Mouse (Mus musculus): Measurements from ENCODE around the gene Cbfb. TPM values are rescaled to one million over a fixed set of nuclear protein-coding genes. Genes with fewer than 3 reads are reported as not detected.

Cbfb gene
- polyA plus RNA-seq, 2 experiments, result 75.2 to 101 TPM

DNA sequence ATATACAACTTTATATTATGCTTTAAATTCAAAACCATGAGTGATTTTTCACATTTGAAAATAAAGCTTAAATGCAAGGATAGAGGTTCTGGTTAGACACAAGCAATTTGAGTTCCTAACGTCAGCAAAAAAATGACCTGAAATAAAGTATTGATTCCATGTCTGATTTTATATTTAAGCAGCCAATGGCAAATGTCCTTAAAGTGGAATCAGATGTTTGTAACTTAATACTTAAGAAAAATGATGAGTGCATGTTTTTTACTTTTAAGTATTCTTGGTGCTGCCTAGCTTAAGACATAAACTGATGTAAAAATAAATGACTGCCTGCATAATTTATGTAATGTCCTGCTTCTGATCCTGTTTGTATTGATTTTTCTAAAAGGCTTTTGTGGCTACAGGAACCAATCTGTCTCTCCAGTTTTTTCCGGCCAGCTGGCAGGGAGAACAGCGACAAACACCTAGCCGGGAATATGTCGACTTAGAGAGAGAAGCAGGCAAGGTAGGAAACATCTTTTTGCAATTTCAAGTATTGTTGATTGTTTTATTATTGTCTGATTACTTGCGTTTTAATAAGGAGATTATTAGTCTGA, 7.8 kb downstream of the Cbfb start:
- H3K9ac ChIP-seq (ENCODE audit: low read depth, low read length, severe bottlenecking), result no peak overlapping the region
- TF ChIP-seq POLR2A (IDR thresholded peaks at IDR 0.05; ENCODE audit: borderline replicate concordance, extremely low read depth, insufficient read depth, insufficient read length), result no peak
- H3K27ac ChIP-seq (replicated peaks; ENCODE audit: low read depth, low read length), result no peak overlapping the region
- H3K4me3 ChIP-seq (replicated peaks; ENCODE audit: low read length), result no peak overlapping the region
- H3K36me3 ChIP-seq (ENCODE audit: control insufficient read depth, insufficient read depth, low read length), result peaks cover 47% of the 10 kb centered on the region
- DNase-seq (ENCODE audit: low spot score) (no peak), ATAC-seq (ENCODE audit: low FRiP score, low read depth) (no peak)
- no peaks in the 10 kb centered on the region for H3K27me3 ChIP-seq (ENCODE audit: control insufficient read depth, insufficient read depth, low read length)
- WGBS, result 64% methylated on average over 6 of the region's 6 CpGs
- no peak overlapping the region for H3K4me2 ChIP-seq (replicated peaks; ENCODE audit: low read depth, low read length, severe bottlenecking)
- H3K9me3 ChIP-seq (ENCODE audit: control insufficient read depth, low read length), result no peaks in the 10 kb centered on the region
- H3K4me1 ChIP-seq (ENCODE audit: control insufficient read depth, insufficient read depth, low read length), result no peaks in the 10 kb centered on the region

DNA sequence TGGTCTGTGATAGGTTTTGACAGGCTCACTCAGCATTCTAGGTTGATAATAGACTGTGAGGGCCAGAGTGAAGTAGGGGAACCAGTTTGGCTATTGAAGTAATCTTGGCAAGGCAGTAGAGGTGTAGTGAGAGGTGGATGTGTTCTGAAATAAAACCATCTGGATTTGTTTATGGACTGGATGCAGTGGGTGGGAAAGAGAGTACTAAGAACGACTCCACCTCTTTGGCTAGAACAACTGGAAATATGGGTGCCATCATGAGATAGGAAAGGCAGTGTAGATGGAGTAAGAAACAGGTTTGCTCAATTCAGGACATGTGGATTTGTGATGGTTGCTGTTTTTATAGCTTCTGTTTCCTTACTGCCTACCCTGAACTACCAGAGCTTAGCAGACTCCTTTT, 11.7 kb downstream of the Cbfb start:
- Histone ChIP-seq H3K27ac (replicated peaks; ENCODE audit: low read depth, low read length) (no peak overlapping the region), H3K27me3 (ENCODE audit: control insufficient read depth, insufficient read depth, low read length) (no peaks in the 10 kb centered on the region), H3K9ac (ENCODE audit: low read depth, low read length, severe bottlenecking) (no peak overlapping the region), H3K9me3 (ENCODE audit: control insufficient read depth, low read length) (no peaks in the 10 kb centered on the region), H3K4me3 (replicated peaks; ENCODE audit: low read length) (no peak overlapping the region), H3K4me2 (replicated peaks; ENCODE audit: low read depth, low read length, severe bottlenecking) (no peak overlapping the region), H3K4me1 (ENCODE audit: control insufficient read depth, insufficient read depth, low read length) (peaks cover 4% of the 10 kb centered on the region; the same call in 1 of the 2 replicates), H3K36me3 (ENCODE audit: control insufficient read depth, insufficient read depth, low read length) (peaks cover 43% of the 10 kb centered on the region)
- DNase-seq (ENCODE audit: low spot score), result no peak
- ATAC-seq (ENCODE audit: low FRiP score, low read depth), result no peak
- WGBS, result 33% methylated on average over 1 of the region's 1 CpGs
- no peak for TF ChIP-seq POLR2A (IDR thresholded peaks at IDR 0.05; ENCODE audit: borderline replicate concordance, extremely low read depth, insufficient read depth, insufficient read length)

DNA sequence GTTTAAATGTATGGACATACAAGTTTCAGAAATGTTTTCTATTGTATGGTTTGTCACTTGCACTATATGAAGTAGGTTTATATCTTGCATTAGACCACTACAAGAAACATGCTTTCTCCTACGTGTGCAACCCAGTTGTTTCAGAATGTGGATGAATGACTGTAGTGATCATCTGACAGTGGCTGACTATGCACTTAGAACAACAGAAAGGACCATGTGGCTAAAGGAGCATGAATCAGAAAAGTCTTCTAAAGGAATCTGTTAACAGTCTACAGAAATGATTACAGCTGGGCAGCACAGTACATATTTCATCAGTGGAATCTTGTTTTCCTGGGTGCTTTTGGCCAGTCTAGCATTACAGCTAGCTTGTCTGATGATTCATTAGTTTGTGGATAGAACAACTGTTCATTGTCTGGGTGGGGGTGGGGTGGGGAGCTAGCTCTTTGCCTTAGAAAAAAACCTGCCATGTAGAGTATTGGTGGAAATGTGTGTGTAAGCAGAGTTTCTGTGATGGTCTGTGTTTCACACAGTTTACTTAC, 16.1 kb downstream of the Cbfb start:
- DNase-seq (ENCODE audit: low spot score) (no peak), ATAC-seq (ENCODE audit: low FRiP score, low read depth) (no peak)
- Histone ChIP-seq H3K9me3 (ENCODE audit: control insufficient read depth, low read length) (no peaks in the 10 kb centered on the region), H3K27ac (replicated peaks; ENCODE audit: low read depth, low read length) (no peak overlapping the region), H3K36me3 (ENCODE audit: control insufficient read depth, insufficient read depth, low read length) (peaks cover 23% of the 10 kb centered on the region; the same call in 1 of the 2 replicates), H3K9ac (ENCODE audit: low read depth, low read length, severe bottlenecking) (no peak overlapping the region), H3K4me2 (replicated peaks; ENCODE audit: low read depth, low read length, severe bottlenecking) (no peak overlapping the region), H3K27me3 (ENCODE audit: control insufficient read depth, insufficient read depth, low read length) (no peaks in the 10 kb centered on the region), H3K4me3 (replicated peaks; ENCODE audit: low read length) (no peak overlapping the region), H3K4me1 (ENCODE audit: control insufficient read depth, insufficient read depth, low read length) (peaks cover 4% of the 10 kb centered on the region; the same call in 1 of the 2 replicates)
- no peak for TF ChIP-seq POLR2A (IDR thresholded peaks at IDR 0.05; ENCODE audit: borderline replicate concordance, extremely low read depth, insufficient read depth, insufficient read length)
- 74% methylated on average over 1 of the region's 1 CpGs for WGBS

DNA sequence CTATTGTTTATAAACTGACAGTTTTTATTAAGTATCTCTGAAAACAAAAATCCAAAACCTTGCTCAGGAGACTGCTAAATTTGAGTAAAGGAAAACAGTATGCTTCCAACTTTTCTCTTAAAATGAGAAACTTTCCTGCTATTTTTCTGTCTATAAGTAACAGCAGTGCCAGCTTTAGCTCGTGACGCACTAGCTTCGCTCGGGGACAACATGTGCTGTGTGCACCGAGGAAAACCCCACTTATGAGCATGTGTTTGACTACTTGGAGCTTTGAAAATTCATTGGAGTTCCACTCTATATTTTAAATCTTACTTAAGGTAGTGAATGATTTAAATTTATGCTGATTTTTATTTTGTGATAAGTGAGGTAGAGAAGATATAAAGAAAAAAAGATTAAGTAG, 21.7 kb downstream of the Cbfb start:
- DNase-seq (ENCODE audit: low spot score) (no peak), ATAC-seq (ENCODE audit: low FRiP score, low read depth) (no peak)
- H3K27ac ChIP-seq (replicated peaks; ENCODE audit: low read depth, low read length), result no peak overlapping the region
- TF ChIP-seq POLR2A (IDR thresholded peaks at IDR 0.05; ENCODE audit: borderline replicate concordance, extremely low read depth, insufficient read depth, insufficient read length), result no peak
- H3K9ac ChIP-seq (ENCODE audit: low read depth, low read length, severe bottlenecking), result no peak overlapping the region
- H3K4me2 ChIP-seq (replicated peaks; ENCODE audit: low read depth, low read length, severe bottlenecking), result no peak overlapping the region
- no peaks in the 10 kb centered on the region for H3K4me1 ChIP-seq (ENCODE audit: control insufficient read depth, insufficient read depth, low read length)
- peaks cover 47% of the 10 kb centered on the region for H3K36me3 ChIP-seq (ENCODE audit: control insufficient read depth, insufficient read depth, low read length)
- H3K9me3 ChIP-seq (ENCODE audit: control insufficient read depth, low read length), result no peaks in the 10 kb centered on the region
- no peaks in the 10 kb centered on the region for H3K27me3 ChIP-seq (ENCODE audit: control insufficient read depth, insufficient read depth, low read length)
- H3K4me3 ChIP-seq (replicated peaks; ENCODE audit: low read length), result no peak overlapping the region
- WGBS, result 90% methylated on average over 5 of the region's 5 CpGs

DNA sequence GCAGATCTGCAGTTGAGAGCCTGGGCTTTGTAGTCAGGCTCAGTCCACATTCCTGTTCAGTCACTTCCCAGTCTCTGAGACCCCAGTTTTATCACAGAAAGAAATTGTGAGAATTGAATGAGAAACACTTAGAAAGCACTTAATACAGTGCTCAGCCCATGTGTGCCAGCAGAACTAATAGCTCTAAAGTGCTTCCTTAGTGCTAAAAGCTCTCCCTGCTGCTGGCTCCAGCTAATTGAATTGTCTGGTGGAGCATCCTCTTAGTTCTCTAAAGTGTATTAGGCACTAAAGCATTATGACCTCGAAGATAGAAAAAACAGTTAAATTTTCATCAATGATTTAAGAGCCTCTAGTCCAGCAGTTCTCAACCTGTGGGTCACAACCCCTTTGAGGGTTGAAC, 35.3 kb downstream of the Cbfb start:
- no peaks in the 10 kb centered on the region for H3K4me1 ChIP-seq (ENCODE audit: control insufficient read depth, insufficient read depth, low read length)
- H3K36me3 ChIP-seq (ENCODE audit: control insufficient read depth, insufficient read depth, low read length), result peaks cover 29% of the 10 kb centered on the region
- WGBS, result 85% methylated on average over 1 of the region's 1 CpGs
- no peak overlapping the region for H3K4me2 ChIP-seq (replicated peaks; ENCODE audit: low read depth, low read length, severe bottlenecking)
- no peak for ATAC-seq (ENCODE audit: low FRiP score, low read depth)
- no peaks in the 10 kb centered on the region for H3K27me3 ChIP-seq (ENCODE audit: control insufficient read depth, insufficient read depth, low read length)
- TF ChIP-seq POLR2A (IDR thresholded peaks at IDR 0.05; ENCODE audit: borderline replicate concordance, extremely low read depth, insufficient read depth, insufficient read length), result no peak
- H3K9ac ChIP-seq (ENCODE audit: low read depth, low read length, severe bottlenecking), result no peak overlapping the region
- no peak for DNase-seq (ENCODE audit: low spot score)
- H3K9me3 ChIP-seq (ENCODE audit: control insufficient read depth, low read length), result no peaks in the 10 kb centered on the region
- H3K4me3 ChIP-seq (replicated peaks; ENCODE audit: low read length), result no peak overlapping the region
- H3K27ac ChIP-seq (replicated peaks; ENCODE audit: low read depth, low read length), result no peak overlapping the region
